Mouse (Mus musculus): ENCODE measurements around the gene Ppm1n. TPM values are rescaled to one million over a fixed set of nuclear protein-coding genes. Genes with fewer than 3 reads are reported as not detected.

Gene Ppm1n
- polyA plus RNA-seq (2014; fragmentation: Illumina TruSeq; extraction: RNeasy Lipid Tissue Mini Kit (QIAGEN cat#74804)): not detected

DNA sequence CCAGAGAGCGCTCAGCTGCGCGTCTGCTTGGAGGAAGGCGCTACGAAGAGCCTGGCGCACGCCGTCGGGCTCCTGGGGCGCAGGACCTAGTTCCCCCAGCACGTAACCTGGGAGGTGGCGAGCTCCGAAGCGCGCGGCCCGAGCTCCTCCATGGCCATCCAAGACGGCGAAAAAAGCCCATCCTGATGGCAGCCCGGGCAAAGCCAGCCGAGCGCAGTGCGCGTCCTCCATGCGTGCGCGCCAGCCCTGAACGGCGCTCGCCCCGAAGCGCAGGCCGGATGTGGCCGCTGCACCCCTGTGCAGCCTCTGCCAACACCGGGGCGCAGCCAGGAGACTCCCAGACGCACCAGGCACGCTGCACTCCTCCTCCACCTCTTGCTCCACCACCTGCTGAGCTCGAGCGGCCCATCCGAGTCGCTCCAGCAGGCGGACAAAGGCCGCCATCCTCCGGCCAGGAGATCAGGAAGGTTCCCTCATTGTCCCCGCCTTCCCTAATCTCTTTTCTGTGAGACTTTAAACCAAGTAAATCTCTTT is at the start of gene Ppm1n:
Gene Ppm1n, minus strand, starts transcription at position 484 of the 534 bp plus-strand sequence.

DNA sequence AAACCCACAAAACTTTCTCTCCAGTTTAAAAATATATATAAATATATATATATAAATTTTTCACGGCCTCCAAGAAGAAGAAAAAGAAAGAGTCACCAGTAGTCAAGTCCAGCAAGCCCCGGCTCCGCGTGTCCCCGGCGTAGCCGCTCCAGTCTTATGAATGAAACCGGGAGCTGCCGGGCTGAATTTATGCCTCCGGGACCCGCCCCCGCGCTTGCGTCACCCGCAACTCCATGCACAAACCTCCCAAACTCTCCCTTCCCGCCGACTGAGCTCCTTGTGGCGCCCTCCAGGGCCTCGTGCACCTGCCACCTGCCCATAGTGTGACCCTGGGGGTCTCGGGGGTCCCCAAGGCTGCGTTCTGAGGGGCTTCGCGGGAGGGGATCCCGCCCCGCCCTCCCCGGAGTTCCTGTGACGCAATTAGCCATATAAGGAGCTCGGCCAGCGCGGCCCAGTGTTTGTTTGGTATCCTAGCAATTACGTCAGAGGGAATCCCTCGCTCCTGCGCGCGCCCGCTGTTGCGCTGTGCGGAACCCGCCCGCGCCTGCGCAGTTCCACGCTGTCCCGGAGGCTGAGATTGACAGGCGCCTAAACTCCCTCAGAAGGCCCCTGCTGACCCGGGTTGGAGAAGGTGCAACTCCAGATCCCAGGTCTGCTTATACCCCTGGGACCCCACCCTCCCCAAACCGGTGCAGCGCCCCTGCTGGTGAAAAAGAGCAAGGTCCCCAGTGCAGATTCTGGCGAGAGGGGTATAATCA is 30.2 kb upstream of the Ppm1n start, which contains the start of gene Fosb:
Gene Fosb, minus strand, starts transcription at position 168 of the 758 bp plus-strand sequence.

DNA sequence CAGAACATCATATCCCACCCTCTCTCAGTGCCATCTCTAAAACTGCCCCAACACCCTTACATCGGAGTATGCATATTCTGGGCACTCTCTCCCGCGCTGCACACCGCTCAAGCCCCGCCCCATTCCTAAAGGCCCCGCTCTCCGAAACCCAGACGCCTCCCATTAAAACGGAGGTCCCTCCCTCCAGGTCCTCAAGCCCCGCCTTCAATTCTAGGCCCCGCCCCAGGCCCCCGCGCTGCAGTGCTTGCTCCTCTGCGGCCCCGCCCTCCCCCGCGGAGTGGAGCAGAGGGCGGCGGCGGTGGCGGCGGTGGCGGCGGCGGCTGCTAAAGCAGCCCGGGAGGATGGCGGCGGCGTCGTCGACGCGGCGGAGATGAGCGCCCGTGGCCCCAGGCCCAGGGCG is 2.5 kb upstream of the Ppm1n start, which contains the start of gene Rtn2:
Gene Rtn2, plus strand, starts transcription at position 240 of the 400 bp plus-strand sequence.

DNA sequence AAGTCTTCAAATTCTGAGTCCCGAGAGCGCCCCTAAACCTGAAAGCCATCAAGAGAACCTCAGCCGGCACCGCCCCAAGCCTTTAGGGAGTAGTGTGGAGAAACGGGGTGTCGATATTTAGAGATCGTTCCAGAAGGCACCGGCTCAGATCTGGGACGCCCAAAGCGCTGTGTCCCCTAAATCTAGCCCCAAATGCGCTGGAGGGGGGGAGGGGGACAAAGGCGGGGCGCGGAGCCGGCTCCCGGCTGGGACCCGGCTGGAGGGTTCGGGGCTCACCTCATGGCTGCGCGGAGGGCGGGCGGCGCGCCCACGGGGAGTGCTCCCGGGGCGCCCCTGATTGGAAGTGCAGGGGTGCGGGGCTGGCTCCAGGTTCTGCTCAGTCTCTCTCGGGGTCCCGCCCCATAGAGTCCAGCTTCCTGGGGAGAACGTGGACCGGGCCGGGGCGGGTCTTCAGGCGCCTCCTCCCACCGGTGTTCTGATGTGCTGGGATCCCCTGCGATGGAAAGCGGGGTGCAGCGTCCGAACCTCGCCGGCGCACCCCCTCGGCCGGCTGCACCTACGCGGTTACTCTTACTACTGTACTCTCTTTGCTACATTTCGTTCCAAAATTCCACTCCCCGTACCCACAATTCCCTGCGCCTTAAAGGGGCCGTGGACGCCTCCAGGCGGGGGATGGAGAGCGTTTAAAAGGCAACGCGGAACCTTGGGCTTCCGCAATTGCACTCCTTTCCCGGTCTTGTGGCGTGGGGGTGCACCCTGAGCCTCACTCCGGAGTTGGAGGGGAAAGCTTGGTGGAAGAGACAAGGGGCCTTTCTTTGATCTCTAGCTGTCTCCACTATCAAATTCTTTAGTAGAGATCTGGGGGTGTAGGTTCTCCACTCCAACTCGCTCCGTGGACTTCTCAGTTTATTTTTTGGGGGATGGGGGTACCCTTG is 8.4 kb downstream of the Ppm1n start, which contains the start of gene Vasp:
Gene Vasp, minus strand, starts transcription at position 580 of the 935 bp plus-strand sequence.

DNA sequence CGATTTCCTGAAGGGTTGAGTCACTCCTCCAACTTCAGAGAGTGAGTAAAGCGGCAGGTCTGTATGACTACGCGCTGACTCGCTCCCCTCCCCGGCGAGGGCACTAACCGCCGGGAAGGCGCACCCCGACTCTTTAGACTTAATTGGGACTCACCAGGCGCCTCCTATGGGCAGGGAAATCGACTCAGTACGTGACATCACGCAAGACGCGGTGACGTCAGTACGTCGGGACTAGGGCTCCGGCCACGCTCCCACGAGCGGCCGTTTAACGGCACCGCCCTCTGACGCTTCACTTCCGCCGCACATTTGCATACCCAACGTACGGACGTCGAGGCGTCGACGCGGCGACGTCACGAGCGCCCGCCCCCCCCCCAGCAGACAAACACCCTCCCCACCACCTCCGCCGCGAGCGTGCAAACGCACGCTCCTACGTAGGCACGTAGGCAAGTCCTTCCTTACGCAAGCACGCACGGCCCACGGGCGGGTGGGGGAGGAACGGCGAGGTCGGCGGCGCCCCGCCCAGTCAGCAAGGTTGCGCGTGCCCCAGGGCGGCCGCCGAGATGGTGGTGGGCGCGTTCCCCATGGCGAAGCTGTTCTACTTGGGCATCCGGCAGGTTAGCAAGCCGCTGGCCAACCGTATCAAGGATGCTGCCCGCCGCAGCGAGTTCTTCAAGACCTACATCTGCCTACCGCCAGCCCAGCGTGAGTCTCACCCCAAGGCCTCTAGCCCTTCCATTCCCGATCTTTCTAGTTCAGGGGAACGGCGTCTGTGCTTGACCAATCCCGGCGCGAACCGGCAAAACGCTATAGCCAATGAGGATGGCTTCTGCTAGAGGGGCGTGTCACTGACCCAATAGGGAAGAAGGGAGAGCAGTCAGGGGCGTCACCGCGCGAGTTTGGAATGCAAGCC is 51.7 kb downstream of the Ppm1n start, which contains the start of gene Opa3:
Gene Opa3, plus strand, starts transcription at position 452 of the 910 bp plus-strand sequence.

Other genes starting within 250 kb of the Ppm1n start
- not detected for gene Rsph6a, start 225.4 kb downstream of the Ppm1n start, polyA plus RNA-seq (2014; fragmentation: Illumina TruSeq; extraction: RNeasy Lipid Tissue Mini Kit (QIAGEN cat#74804))
- 0.23 TPM for gene Dmwd, start 203.8 kb downstream of the Ppm1n start, polyA plus RNA-seq (2014; fragmentation: Illumina TruSeq; extraction: RNeasy Lipid Tissue Mini Kit (QIAGEN cat#74804))
- gene Dmpk, start 196.2 kb downstream of the Ppm1n start, polyA plus RNA-seq (2014; fragmentation: Illumina TruSeq; extraction: RNeasy Lipid Tissue Mini Kit (QIAGEN cat#74804)): 5.7 TPM
- gene Six5, start 185.5 kb downstream of the Ppm1n start, polyA plus RNA-seq (2014; fragmentation: Illumina TruSeq; extraction: RNeasy Lipid Tissue Mini Kit (QIAGEN cat#74804)): 1.9 TPM
- not detected for gene Gm4969, start 161.7 kb downstream of the Ppm1n start, polyA plus RNA-seq (2014; fragmentation: Illumina TruSeq; extraction: RNeasy Lipid Tissue Mini Kit (QIAGEN cat#74804))
- 1.3 TPM for gene Fbxo46, start 160.2 kb downstream of the Ppm1n start, polyA plus RNA-seq (2014; fragmentation: Illumina TruSeq; extraction: RNeasy Lipid Tissue Mini Kit (QIAGEN cat#74804))
- gene Qpctl, start 130.8 kb downstream of the Ppm1n start, polyA plus RNA-seq (2014; fragmentation: Illumina TruSeq; extraction: RNeasy Lipid Tissue Mini Kit (QIAGEN cat#74804)): 9.1 TPM
- gene Snrpd2, start 130.3 kb downstream of the Ppm1n start, polyA plus RNA-seq (2014; fragmentation: Illumina TruSeq; extraction: RNeasy Lipid Tissue Mini Kit (QIAGEN cat#74804)): 1.4 TPM
- gene Gipr, start 113.9 kb downstream of the Ppm1n start, polyA plus RNA-seq (2014; fragmentation: Illumina TruSeq; extraction: RNeasy Lipid Tissue Mini Kit (QIAGEN cat#74804)): not detected
- gene Eml2, start 103.6 kb downstream of the Ppm1n start, polyA plus RNA-seq (2014; fragmentation: Illumina TruSeq; extraction: RNeasy Lipid Tissue Mini Kit (QIAGEN cat#74804)): not detected
- gene Gpr4, start 67.5 kb downstream of the Ppm1n start, polyA plus RNA-seq (2014; fragmentation: Illumina TruSeq; extraction: RNeasy Lipid Tissue Mini Kit (QIAGEN cat#74804)): 1.4 TPM
- 9.0 TPM for gene Opa3, start 51.7 kb downstream of the Ppm1n start, polyA plus RNA-seq (2014; fragmentation: Illumina TruSeq; extraction: RNeasy Lipid Tissue Mini Kit (QIAGEN cat#74804))
- gene Vasp, start 8.2 kb downstream of the Ppm1n start, polyA plus RNA-seq (2014; fragmentation: Illumina TruSeq; extraction: RNeasy Lipid Tissue Mini Kit (QIAGEN cat#74804)): 16.5 TPM
- gene Rtn2, start 2.6 kb upstream of the Ppm1n start, polyA plus RNA-seq (2014; fragmentation: Illumina TruSeq; extraction: RNeasy Lipid Tissue Mini Kit (QIAGEN cat#74804)): 0.94 TPM
- gene Fosb, start 30.0 kb upstream of the Ppm1n start, polyA plus RNA-seq (2014; fragmentation: Illumina TruSeq; extraction: RNeasy Lipid Tissue Mini Kit (QIAGEN cat#74804)): 0.37 TPM
- not detected for gene Ercc1, start 64.7 kb upstream of the Ppm1n start, polyA plus RNA-seq (2014; fragmentation: Illumina TruSeq; extraction: RNeasy Lipid Tissue Mini Kit (QIAGEN cat#74804))
- gene Cd3eap, start 79.4 kb upstream of the Ppm1n start, polyA plus RNA-seq (2014; fragmentation: Illumina TruSeq; extraction: RNeasy Lipid Tissue Mini Kit (QIAGEN cat#74804)): 1.6 TPM
- gene Ppp1r13l, start 79.7 kb upstream of the Ppm1n start, polyA plus RNA-seq (2014; fragmentation: Illumina TruSeq; extraction: RNeasy Lipid Tissue Mini Kit (QIAGEN cat#74804)): not detected
- gene Ercc2, start 101.9 kb upstream of the Ppm1n start, polyA plus RNA-seq (2014; fragmentation: Illumina TruSeq; extraction: RNeasy Lipid Tissue Mini Kit (QIAGEN cat#74804)): not detected
- not detected for gene Klc3, start 124.0 kb upstream of the Ppm1n start, polyA plus RNA-seq (2014; fragmentation: Illumina TruSeq; extraction: RNeasy Lipid Tissue Mini Kit (QIAGEN cat#74804))
- not detected for gene Ckm, start 124.7 kb upstream of the Ppm1n start, polyA plus RNA-seq (2014; fragmentation: Illumina TruSeq; extraction: RNeasy Lipid Tissue Mini Kit (QIAGEN cat#74804))
- gene Mark4, start 178.8 kb upstream of the Ppm1n start, polyA plus RNA-seq (2014; fragmentation: Illumina TruSeq; extraction: RNeasy Lipid Tissue Mini Kit (QIAGEN cat#74804)): 1.1 TPM
- gene Exoc3l2, start 183.3 kb upstream of the Ppm1n start, polyA plus RNA-seq (2014; fragmentation: Illumina TruSeq; extraction: RNeasy Lipid Tissue Mini Kit (QIAGEN cat#74804)): 0.20 TPM
- 3.2 TPM for gene Bloc1s3, start 228.3 kb upstream of the Ppm1n start, polyA plus RNA-seq (2014; fragmentation: Illumina TruSeq; extraction: RNeasy Lipid Tissue Mini Kit (QIAGEN cat#74804))
- not detected for gene Trappc6a, start 228.3 kb upstream of the Ppm1n start, polyA plus RNA-seq (2014; fragmentation: Illumina TruSeq; extraction: RNeasy Lipid Tissue Mini Kit (QIAGEN cat#74804))
- not detected for gene Nkpd1, start 237.8 kb upstream of the Ppm1n start, polyA plus RNA-seq (2014; fragmentation: Illumina TruSeq; extraction: RNeasy Lipid Tissue Mini Kit (QIAGEN cat#74804))

Data from ovary, adult 10 weeks (tissue).